Mouse (Mus musculus) adrenal gland, postnatal 10 days (tissue): ENCODE measurements around the gene Agps. TPM values are rescaled to one million over a fixed set of nuclear protein-coding genes. Genes with fewer than 3 reads are reported as not detected.

ENCODE experiments used
- total RNA-seq, 2 experiments: library from RNA; stranded (reverse); gene quantifications; 2 replicates each; pipeline ENCODE4 v1.2.3; 2021

The Agps gene
- total RNA-seq, 2 experiments from 2014 or later, result 32.4 to 42.0 TPM

Other genes starting within 250 kb of the Agps start
- gene Hnrnpa3, start 172.9 kb upstream of the Agps start, total RNA-seq, result 100 to 1,000 TPM; 358 to 456 TPM
- gene Nfe2l2, start 127.5 kb upstream of the Agps start, total RNA-seq, result 10 to 100 TPM; 79.2 to 94.0 TPM
- gene Ttc30b, start 106.4 kb downstream of the Agps start, total RNA-seq, result 10 to 100 TPM; 13.4 to 18.9 TPM
- gene Ttc30a2, start 146.0 kb downstream of the Agps start, total RNA-seq, result 1 to 10 TPM in 1 of 2 experiments, under 1 TPM in 1; 0.78 to 1.2 TPM
- gene Ttc30a1, start 149.8 kb downstream of the Agps start, total RNA-seq, result 1 to 10 TPM; 2.4 to 4.5 TPM